Mouse (Mus musculus): ENCODE measurements around the gene Cks1b.

- TF ChIP-seq CTCF (IDR thresholded peaks at IDR 0.05; ENCODE audit: control insufficient read depth, insufficient read depth, insufficient replicate concordance, low read depth, low read length): no peak
- no peak for TF ChIP-seq POLR2A (IDR thresholded peaks at IDR 0.05; ENCODE audit: control insufficient read depth, low read depth, low read length)
These were observed 25.3 kb downstream of the Cks1b start for GRCm38 (mm10) chr3:89392871-89393311.

All from testis, adult 2 months (tissue).